Mouse (Mus musculus) small intestine, adult 2 months (tissue): ENCODE data around the gene Mthfd2. TPM values are rescaled to one million over a fixed set of nuclear protein-coding genes. Genes with fewer than 3 reads are reported as not detected.

ENCODE experiments used
- H3K27ac ChIP-seq: fragments of 200-500 bp; 2 replicates; pipeline ENCODE4 v1.5.1; 2012; ENCODE audit warnings: low read depth, low read length, control low read depth, inconsistent platforms; ENCODE audit not compliant: insufficient read depth
- H3K27me3 ChIP-seq: fragments of 200-500 bp; 2 replicates; pipeline ENCODE4 v1.6.1; 2012; ENCODE audit warnings: mild to moderate bottlenecking, moderate library complexity, low read length, inconsistent platforms; ENCODE audit not compliant: control insufficient read depth, insufficient read depth
- H3K36me3 ChIP-seq: fragments of 200-500 bp; 2 replicates; pipeline ENCODE4 v1.6.1; 2012; ENCODE audit warnings: mild to moderate bottlenecking, low read length, control low read depth, inconsistent platforms; ENCODE audit not compliant: control insufficient read depth, insufficient read depth
- H3K4me1 ChIP-seq: fragments of 200-500 bp; 2 replicates; pipeline ENCODE4 v1.6.1; 2012; ENCODE audit warnings: low read length, inconsistent platforms, mixed read lengths; ENCODE audit not compliant: control insufficient read depth, insufficient read depth, insufficient read length
- H3K4me3 ChIP-seq: fragments of 200-500 bp; 2 replicates; pipeline ENCODE4 v1.5.1; 2012; ENCODE audit warnings: low read depth, mild to moderate bottlenecking, control low read depth, inconsistent platforms, low read length, moderate library complexity
- CTCF ChIP-seq: fragments of 200-500 bp; IDR thresholded peaks from 2 replicates; pipeline ENCODE4 v1.5.1; 2012; ENCODE audit warnings: low read depth, mild to moderate bottlenecking, control low read depth, inconsistent platforms, low read length, moderate library complexity, mixed read lengths; ENCODE audit not compliant: insufficient replicate concordance, insufficient read length; ENCODE audit errors: extremely low read depth
- POLR2A ChIP-seq: fragments of 200-500 bp; IDR thresholded peaks from 2 replicates; pipeline ENCODE4 v1.6.1; 2012; ENCODE audit warnings: low read depth, mild to moderate bottlenecking, control low read depth, inconsistent platforms, low read length, moderate library complexity
- WGBS: fragments of 180-500 bp; shearing (Covaris S2); methylation state at CpG from one replicate; pipeline ENCODE4 v1.1.7; 2018; 5-methylcytosine and 5-hydroxymethylcytosine counted together
- polyA plus RNA-seq: library from polyadenylated mRNA; depleted of rRNA; stranded (reverse); fragments of >200 nt; gene quantifications from 2 replicates; pipeline ENCODE4 v1.2.3, GENCODE M21; 2012

Mthfd2 gene
- polyA plus RNA-seq, 1 experiment, result 3.3 TPM

- Histone ChIP-seq H3K36me3 (peaks cover 7% of the 10 kb centered on the region; the same call in 1 of the 2 replicates), H3K27me3 (no peaks in the 10 kb centered on the region), H3K27ac (no peak overlapping the region; the same call in 1 of the 2 replicates), H3K4me1 (peaks cover 5% of the 10 kb centered on the region; the same call in 1 of the 2 replicates), H3K4me3 (no peak overlapping the region)
- WGBS, result 19% methylated on average over 7 of the region's 7 CpGs
- TF ChIP-seq POLR2A, result no peak
- no peak for TF ChIP-seq CTCF
Measured at GRCm38 (mm10) chr6:83300447-83301229, 25.1 kb downstream of the Mthfd2 start.

GRCm38 (mm10) chr6:83280256-83280955 lies 45.3 kb downstream of the Mthfd2 start:
- WGBS, result 85% methylated on average over 8 of the region's 8 CpGs
- Histone ChIP-seq H3K36me3 (no peaks in the 10 kb centered on the region), H3K27ac (no peak overlapping the region), H3K4me3 (no peak overlapping the region), H3K27me3 (no peaks in the 10 kb centered on the region), H3K4me1 (no peaks in the 10 kb centered on the region)
- TF ChIP-seq CTCF, result peak; percentile 69; the same call in 1 of the 2 replicates
- TF ChIP-seq POLR2A, result no peak

- Histone ChIP-seq H3K4me3 (no peak overlapping the region), H3K27ac (no peak overlapping the region), H3K27me3 (no peaks in the 10 kb centered on the region), H3K36me3 (no peaks in the 10 kb centered on the region), H3K4me1 (no peaks in the 10 kb centered on the region)
- TF ChIP-seq POLR2A, result no peak
- peak; percentile 73; the same call in 1 of the 2 replicates for TF ChIP-seq CTCF
- WGBS, result 31% methylated on average over 2 of the region's 2 CpGs
Measured at GRCm38 (mm10) chr6:83278881-83279280, 46.8 kb downstream of the Mthfd2 start.

GRCm38 (mm10) chr6:83277151-83277550 lies 48.6 kb downstream of the Mthfd2 start:
- H3K4me3 ChIP-seq, result no peak overlapping the region
- no peak for TF ChIP-seq POLR2A
- TF ChIP-seq CTCF, result no peak
- WGBS, result 68% methylated on average over 13 of the region's 13 CpGs

GRCm38 (mm10) chr6:83273733-83274132 lies 52.0 kb downstream of the Mthfd2 start:
- H3K27me3 ChIP-seq, result no peaks in the 10 kb centered on the region
- no peak for TF ChIP-seq CTCF
- no peak for TF ChIP-seq POLR2A
- WGBS, result 80% methylated on average over 11 of the region's 11 CpGs
- no peaks in the 10 kb centered on the region for H3K36me3 ChIP-seq
- no peak overlapping the region for H3K4me3 ChIP-seq
- no peak overlapping the region for H3K27ac ChIP-seq
- no peaks in the 10 kb centered on the region for H3K4me1 ChIP-seq

More at GRCm38 (mm10) chr6:83277151-83277550, 48.6 kb downstream of the Mthfd2 start:
- no peaks in the 10 kb centered on the region for H3K4me1 ChIP-seq
- H3K27me3 ChIP-seq, result no peaks in the 10 kb centered on the region
- H3K36me3 ChIP-seq, result no peaks in the 10 kb centered on the region
- H3K27ac ChIP-seq, result no peak overlapping the region

DNA sequence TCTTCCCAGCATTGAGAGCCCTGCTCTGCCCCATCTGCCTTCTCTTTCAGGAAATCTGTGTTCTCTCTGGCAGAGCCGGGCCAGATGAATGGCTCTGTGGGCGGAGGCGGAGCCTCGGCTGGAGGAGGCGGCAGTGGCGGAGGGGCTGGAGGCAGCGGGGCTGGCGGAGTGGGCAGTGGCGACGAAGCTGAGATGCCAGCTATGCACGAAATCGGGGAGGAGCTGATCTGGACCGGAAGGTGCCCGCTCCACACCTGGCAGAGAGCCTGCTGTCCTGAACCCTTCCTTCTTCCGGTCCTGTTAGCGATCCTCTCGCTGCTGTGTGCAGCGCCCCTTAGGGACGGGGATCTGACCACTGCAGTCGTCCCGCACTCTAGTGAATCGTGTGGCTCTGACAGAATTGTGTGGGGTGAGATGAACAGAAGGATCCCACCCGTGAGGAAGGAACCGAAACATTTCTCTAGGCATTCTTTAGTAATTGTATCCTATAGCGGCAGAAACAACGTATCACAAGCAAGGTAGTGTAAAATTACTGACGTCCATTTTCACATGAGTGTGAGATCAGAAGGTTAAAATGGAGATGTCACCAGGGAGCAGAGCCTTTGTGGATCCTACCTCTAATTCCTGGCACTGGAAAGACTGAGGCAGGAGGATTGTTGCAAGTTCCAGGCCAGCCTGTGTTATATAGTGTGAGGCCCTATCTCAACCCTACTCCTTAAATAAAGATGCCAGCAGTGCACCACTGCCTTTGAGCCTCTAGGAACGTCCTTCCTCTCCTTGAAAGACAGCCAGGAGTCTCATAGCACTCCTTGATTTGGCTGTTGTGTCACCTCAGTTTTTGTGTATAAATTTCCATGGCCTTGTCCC lies 57.3 kb downstream of the Mthfd2 start:
- WGBS, result 2% methylated on average over 28 of the region's 28 CpGs
- TF ChIP-seq CTCF, result peak; percentile 62; the same call in 1 of the 2 replicates
- TF ChIP-seq POLR2A, result 0 out of 2 replicates have a peak, but pooled peaks have one; percentile 31
- Histone ChIP-seq H3K27me3 (no peaks in the 10 kb centered on the region), H3K27ac (no peak overlapping the region), H3K4me3 (peak overlapping the region; percentile 68), H3K4me1 (no peaks in the 10 kb centered on the region), H3K36me3 (peaks cover 3% of the 10 kb centered on the region; the same call in 1 of the 2 replicates)
